Mouse (Mus musculus) central nervous system, embryonic 18 days (tissue): Measurements from ENCODE around the gene Tmem52. TPM values are rescaled to one million over a fixed set of nuclear protein-coding genes. Genes with fewer than 3 reads are reported as not detected.

Source experiments
- polyA plus RNA-seq: library from polyadenylated mRNA; depleted of rRNA; stranded (reverse); fragments of >200 nt; gene quantifications from 2 replicates; pipeline ENCODE4 v1.2.3, GENCODE M21; 2012; rRNA removed

Gene Tmem52
- polyA plus RNA-seq, result 0.22 and 0.84 TPM in 2 replicates

DNA sequence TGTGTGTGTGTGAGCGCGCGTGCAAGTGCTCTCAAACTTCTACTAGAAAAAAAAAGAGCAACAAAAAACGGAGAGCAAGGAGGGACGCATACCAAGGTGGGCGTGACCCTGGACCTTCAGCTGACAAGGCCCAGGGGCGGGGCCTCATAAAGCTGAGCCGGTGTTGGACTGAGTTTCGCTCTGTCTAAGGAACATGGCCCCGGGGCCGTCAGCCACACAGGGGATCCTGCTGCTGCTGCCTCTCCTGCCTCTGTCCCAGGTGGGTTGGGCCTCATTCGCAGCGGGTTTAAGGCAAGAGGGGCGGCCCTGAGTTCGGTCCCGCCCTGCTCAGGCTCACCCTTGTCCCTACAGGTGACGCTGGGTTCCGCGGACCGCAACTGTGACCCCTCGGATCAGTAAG is at the start of gene Tmem52:
Tmem52 (plus strand) TSS at position 163 of the 400 bp plus-strand sequence.

GRCm38 (mm10) chr4:155490990-155491504 is 22.1 kb downstream of the Tmem52 start, which contains the start of gene Gnb1:
Gene Gnb1 (plus strand): TSS chr4:155491361.

Other genes starting within 250 kb of the Tmem52 start
- gene Ski, start 246.5 kb upstream of the Tmem52 start, polyA plus RNA-seq, result 40.8 and 44.8 TPM in 2 replicates
- 61.7 and 66.4 TPM in 2 replicates for gene Faap20, start 219.3 kb upstream of the Tmem52 start, polyA plus RNA-seq
- gene Prkcz, start 107.8 kb upstream of the Tmem52 start, polyA plus RNA-seq, result 104 and 111 TPM in 2 replicates
- 4.1 and 4.6 TPM in 2 replicates for gene Gabrd, start 71.0 kb upstream of the Tmem52 start, polyA plus RNA-seq
- 5.9 and 6.7 TPM in 2 replicates for gene Cfap74, start 59.9 kb upstream of the Tmem52 start, polyA plus RNA-seq
- gene Gnb1, start 22.2 kb downstream of the Tmem52 start, polyA plus RNA-seq, result 962 and 1,024 TPM in 2 replicates
- gene Nadk, start 93.3 kb downstream of the Tmem52 start, polyA plus RNA-seq, result 89.3 and 90.4 TPM in 2 replicates
- 14.9 and 15.4 TPM in 2 replicates for gene Slc35e2, start 132.3 kb downstream of the Tmem52 start, polyA plus RNA-seq
- 41.9 and 42.1 TPM in 2 replicates for gene Cdk11b, start 155.7 kb downstream of the Tmem52 start, polyA plus RNA-seq
- gene Gm10563, start 176.3 kb downstream of the Tmem52 start, polyA plus RNA-seq, result not detected in 2 replicates
- 8.0 and 10.5 TPM in 2 replicates for gene Mmp23, start 184.3 kb downstream of the Tmem52 start, polyA plus RNA-seq
- 122 and 127 TPM in 2 replicates for gene Mib2, start 200.1 kb downstream of the Tmem52 start, polyA plus RNA-seq
- 28.7 and 30.8 TPM in 2 replicates for gene Fndc10, start 225.2 kb downstream of the Tmem52 start, polyA plus RNA-seq
- 121 and 133 TPM in 2 replicates for gene Ssu72, start 235.7 kb downstream of the Tmem52 start, polyA plus RNA-seq